Mouse (Mus musculus) 3134 (cell line): ENCODE results near the gene Gsta4.
A peak's percentile ranks its signal among the peaks of the same experiment; 100 is the strongest.
"Not testable (repeated sequence)": the region's sequence is repeated elsewhere in the genome, so short reads cannot be mapped to it uniquely, and the experiment has no call there.

Source experiments
- DNase-seq: peaks from one replicate; pipeline ENCODE4 v3.0.0-alpha.2; 2011; ENCODE audit warnings: low spot score; ENCODE audit not compliant: insufficient read length; ENCODE audit errors: extremely low read depth

The Gsta4 gene

DNA sequence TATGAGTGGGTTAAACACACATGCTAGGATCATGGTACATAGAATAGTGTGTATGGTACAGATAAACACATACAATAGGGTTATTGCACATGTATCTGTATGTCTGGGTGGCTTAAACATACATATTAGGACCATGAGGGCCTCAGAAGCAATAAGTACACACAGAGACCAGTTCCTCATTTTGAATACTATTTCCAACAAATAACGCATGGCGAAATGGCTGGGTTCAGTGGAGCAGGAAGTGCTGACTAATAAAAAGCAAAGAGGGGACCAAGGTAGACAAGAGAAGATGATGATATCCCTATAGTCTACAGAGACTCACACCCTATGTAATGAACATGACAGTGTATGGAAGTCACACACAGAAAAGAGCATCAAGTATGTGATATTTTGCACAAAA is 45.5 kb downstream of the Gsta4 start:
- no peak for DNase-seq

DNA sequence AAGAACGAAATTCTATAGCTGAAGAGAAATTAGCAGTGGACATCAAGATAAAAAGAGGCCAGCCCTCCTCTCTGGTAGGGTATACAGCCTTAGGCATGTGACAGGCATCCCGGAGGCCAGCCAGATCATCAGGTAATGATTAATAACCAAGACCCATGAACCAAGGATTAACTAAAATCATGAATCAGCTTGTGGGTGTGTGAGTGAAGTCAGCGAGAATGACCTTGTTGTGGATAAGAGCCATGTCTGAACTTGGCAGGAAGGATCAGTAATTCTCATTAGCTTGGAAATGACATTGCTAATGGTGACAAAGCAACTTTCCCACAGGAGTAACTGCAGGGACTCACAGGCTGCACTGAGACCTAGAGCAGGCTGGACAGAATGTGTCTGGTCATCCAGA is 47.1 kb downstream of the Gsta4 start:
- DNase-seq = not testable (repeated sequence)

DNA sequence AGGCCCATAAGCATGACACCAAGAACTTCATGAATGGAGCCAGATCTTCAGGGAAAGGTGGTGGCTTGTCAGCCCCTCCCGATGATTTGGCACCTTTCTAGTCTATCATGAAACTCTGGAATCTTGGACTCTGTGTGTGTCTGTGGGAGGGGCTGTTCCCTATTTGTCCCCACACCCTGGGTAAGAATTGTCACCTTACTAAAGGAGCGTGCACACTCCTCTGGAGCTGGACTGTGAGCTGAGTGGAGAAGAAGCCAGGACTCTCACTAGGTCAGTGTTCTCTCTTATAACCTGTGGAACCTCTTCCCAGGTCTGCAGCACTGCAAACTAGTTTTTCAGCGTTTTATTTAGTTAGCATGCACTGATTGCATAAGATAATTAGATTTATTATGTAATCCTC is 47.9 kb downstream of the Gsta4 start, which contains the start of gene Gsta1:
Gsta1 (plus strand) TSS at position 196 of the 400 bp plus-strand sequence.
- not testable (repeated sequence) for DNase-seq

DNA sequence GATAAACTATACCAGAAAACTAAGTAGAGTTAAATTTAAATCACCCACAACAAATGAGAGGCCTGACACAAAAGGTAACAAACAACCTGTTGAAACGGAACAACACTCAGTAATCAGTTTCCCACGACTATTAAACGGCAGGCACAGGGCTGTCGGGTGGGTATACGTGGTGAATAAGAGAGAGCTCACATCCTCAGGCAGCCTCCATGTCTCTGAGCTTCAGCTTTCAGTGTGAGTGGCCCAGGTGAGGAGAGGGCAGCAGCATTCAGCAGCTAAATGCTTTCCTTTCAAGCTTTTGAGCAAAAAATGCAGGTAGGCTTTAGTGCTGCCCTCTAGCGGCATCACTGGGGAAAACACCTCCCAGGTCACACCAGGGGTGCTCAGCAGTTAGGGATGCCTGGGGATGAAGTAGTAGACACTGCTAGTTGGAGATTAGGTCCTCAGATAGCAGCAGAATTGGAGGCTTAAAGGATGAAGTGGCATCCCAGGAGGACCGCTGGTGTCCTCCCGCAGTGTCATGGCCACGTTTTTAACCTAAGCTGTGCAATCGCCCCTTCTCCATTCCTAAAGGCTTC is 50.6 kb downstream of the Gsta4 start:
- not testable (repeated sequence) for DNase-seq

DNA sequence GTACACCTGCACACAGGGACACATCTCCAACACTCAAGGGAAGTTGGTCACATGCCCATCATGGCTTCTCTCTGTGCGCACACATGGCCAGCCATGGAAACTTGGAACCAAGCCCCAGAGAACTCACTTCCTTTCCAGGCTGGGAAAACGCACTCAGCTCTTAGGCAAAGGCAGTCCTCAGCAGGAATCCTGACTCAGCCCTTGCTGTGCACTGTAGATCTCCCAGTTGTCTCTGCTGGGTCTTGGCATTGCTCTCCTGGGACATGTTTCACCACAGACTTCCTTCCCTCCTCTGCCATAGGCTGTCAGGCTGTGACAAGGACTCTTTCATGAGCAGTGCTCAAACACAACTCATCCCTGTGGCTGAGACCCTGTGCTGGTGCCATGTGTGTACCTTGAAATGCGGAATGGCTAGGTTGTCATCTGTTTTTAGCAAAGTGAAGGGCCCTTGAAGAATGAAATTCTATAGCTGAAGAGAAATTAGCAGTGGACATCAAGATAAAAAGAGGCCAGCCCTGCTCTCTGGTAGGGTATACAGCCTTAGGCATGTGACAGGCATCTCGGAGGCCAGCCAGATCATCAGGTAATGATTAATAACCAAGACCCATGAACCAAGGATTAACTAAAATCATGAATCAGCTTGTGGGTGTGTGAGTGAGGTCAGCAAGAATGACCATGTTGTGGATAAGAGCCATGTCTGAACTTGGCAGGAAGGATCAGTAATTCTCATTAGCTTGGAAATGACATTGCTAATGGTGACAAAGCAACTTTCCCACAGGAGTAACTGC is 73.3 kb downstream of the Gsta4 start:
- peak; percentile 74 for DNase-seq

DNA sequence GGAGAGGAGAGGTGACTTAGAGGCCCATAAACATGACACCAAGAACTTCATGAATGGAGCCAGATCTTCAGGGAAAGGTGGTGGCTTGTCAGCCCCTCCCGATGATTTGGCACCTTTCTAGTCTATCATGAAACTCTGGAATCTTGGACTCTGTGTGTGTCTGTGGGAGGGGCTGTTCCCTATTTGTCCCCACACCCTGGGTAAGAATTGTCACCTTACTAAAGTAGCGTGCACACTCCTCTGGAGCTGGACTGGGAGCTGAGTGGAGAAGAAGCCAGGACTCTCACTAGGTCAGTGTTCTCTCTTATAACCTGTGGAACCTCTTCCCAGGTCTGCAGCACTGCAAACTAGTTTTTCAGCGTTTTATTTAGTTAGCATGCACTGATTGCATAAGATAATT is 74.3 kb downstream of the Gsta4 start, which contains the start of gene Gm3776:
Gm3776 (plus strand) TSS at position 216 of the 400 bp plus-strand sequence.
- DNase-seq = not testable (repeated sequence)
